Mouse (Mus musculus) 416B (cell line): Measurements from ENCODE around the gene Slit1.
A peak's percentile ranks its signal among the peaks of the same experiment; 100 is the strongest.

Experiments used
- DNase-seq: peaks from one replicate; pipeline ENCODE4 v3.0.0; 2011; ENCODE audit warnings: low read depth

Slit1 gene

GRCm38 (mm10) chr19:41655089-41655783 is 88.2 kb downstream of the Slit1 start:
- no peak for DNase-seq

DNA sequence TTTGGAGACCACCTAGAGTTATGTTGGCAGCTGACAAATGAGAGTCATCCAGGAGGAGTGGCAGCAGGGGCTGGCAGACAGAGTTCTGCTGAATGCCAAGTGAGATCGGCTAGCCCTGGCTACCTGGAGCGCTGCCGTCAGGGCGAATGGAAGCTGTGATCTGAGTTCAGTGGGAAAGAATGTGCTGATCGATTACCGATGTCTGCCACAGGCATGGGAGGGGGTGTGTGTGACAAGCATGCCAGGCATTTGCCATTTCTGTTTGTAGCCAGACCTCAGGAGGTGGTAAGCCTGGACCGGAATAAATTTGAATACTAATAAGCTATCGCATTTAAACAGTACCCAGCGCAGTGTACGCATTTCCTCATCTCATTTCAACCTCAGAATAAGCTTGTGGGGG is 91.5 kb downstream of the Slit1 start:
- no peak for DNase-seq

GRCm38 (mm10) chr19:41649394-41649793 is 94.1 kb downstream of the Slit1 start:
- no peak for DNase-seq

GRCm38 (mm10) chr19:41646947-41647631 is 96.4 kb downstream of the Slit1 start:
- DNase-seq: peak; percentile 80

DNA sequence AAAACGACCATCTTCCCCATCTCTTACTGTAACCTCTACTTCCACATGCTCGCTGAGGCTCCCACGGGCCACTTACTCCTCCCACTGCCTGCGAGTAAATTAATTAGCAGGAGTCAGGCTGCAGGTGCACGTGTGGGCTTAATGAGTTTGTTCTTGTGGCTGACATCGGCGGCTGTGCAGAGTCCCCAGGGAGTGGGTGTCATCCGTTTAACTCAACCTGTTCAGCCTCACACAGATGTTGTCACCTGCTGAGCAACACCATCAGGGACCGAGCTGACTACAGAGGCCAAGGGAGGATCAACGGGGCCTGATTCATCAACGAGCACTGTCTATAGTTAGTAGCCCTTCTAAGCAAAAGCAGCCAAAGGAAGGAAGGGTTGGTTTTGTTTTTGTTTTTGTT is 100.5 kb downstream of the Slit1 start:
- DNase-seq: no peak

- DNase-seq: no peak
Observed at GRCm38 (mm10) chr19:41634999-41635398, 108.5 kb downstream of the Slit1 start.

GRCm38 (mm10) chr19:41634099-41634498 is 109.4 kb downstream of the Slit1 start:
- DNase-seq: no peak

DNA sequence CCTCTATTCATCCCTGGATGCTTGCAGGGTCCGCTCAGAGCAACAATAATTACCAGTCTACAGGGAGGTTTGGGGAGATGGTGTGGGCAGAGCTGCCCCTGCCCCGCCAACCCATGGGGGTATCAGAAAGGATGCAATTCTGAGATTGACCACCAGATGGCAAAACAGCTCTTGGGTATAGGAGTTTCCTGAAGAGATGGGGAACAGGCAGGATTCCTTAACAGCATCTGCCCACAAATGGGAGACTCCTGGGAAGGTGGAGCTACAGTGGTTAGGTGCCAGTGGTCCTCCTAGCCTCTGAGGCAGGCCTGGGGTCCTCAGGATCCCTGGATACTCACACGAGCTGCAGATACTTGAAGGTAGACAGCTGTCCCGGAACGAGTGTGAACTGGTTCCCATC is 113.9 kb downstream of the Slit1 start:
- DNase-seq: peak; percentile 54

- no peak for DNase-seq
Observed at GRCm38 (mm10) chr19:41628970-41629369, 114.5 kb downstream of the Slit1 start.

- DNase-seq: no peak
Observed at GRCm38 (mm10) chr19:41620366-41621092, 122.9 kb downstream of the Slit1 start.

DNA sequence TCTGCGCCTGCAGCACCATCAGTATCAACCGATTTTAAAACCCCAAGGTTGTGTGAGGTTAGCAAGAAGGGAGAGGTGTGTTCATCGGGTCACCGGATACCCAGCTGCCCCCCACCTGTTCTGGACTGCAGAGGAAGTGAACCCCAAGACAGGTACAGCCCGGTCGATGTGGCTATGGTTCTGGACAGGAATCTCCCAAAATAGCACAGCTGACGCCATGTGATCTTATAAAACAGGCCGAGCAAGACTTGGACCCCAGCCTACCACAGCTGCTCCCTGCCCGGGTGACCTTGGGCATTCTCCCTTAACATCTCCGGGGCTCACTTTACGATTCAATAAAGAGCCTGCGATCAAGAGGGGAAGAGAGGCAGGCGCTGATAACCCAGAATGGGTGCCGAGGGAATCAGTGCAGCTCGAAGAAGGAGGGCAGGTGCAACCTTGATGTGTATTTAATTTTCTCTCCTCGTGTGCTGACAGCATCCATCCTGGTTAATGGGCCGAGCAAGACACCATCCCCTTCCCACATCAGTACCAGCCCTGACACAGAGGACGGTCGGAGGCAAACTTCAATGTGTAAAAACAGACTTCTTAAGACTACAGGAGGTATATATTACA is 124.6 kb downstream of the Slit1 start:
- no peak for DNase-seq

DNA sequence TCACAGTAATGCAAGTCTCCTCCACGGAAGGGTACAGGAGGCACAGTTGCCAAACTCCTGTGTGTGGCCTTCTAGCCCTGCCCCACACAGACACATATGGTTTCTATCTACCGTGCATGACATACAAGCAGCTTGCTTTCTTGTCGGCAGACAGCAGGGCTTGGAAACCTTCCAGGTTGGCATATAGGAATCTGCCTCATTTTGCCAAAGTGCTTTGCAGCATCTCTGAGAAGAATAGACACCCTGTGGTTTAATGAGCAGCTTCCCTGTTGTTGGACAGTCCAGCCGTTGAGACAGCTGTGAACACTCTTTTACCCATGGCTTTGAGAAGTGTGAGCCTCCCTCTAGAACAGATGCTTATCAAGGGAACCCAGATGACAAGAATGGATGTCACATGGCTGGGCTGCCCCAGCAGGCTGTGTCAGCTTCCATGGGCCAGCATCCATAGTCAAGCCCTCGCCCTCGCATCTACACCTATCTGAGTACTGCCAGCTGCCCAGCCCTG is 125.3 kb downstream of the Slit1 start:
- DNase-seq: peak; percentile 36

- DNase-seq: no peak
Observed at GRCm38 (mm10) chr19:41617102-41617501, 126.4 kb downstream of the Slit1 start.

GRCm38 (mm10) chr19:41616274-41616673 is 127.2 kb downstream of the Slit1 start:
- DNase-seq: no peak

- DNase-seq: no peak
Observed at GRCm38 (mm10) chr19:41615606-41616224, 127.8 kb downstream of the Slit1 start.

- DNase-seq: no peak
Observed at GRCm38 (mm10) chr19:41613325-41614087, 130.0 kb downstream of the Slit1 start.

DNA sequence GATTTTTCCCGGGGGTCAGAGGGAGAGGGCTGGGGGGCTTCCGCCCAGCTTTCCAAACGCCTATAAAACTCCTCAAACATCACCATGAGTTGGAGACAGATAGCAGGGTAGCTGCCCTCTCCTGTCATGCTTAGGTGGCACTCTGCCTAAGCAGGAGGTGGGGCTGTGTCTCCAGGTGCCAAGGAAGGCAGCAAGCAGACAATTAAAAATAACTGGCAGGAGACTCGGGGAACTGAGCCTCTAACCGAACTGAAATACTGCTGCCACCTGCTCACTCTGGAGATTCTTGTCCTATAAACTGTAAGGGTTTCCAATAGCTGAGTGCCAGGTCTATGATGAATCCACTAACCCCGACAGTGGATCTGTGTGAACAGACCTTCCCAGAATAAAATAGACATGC is 131.8 kb downstream of the Slit1 start:
- no peak for DNase-seq

DNA sequence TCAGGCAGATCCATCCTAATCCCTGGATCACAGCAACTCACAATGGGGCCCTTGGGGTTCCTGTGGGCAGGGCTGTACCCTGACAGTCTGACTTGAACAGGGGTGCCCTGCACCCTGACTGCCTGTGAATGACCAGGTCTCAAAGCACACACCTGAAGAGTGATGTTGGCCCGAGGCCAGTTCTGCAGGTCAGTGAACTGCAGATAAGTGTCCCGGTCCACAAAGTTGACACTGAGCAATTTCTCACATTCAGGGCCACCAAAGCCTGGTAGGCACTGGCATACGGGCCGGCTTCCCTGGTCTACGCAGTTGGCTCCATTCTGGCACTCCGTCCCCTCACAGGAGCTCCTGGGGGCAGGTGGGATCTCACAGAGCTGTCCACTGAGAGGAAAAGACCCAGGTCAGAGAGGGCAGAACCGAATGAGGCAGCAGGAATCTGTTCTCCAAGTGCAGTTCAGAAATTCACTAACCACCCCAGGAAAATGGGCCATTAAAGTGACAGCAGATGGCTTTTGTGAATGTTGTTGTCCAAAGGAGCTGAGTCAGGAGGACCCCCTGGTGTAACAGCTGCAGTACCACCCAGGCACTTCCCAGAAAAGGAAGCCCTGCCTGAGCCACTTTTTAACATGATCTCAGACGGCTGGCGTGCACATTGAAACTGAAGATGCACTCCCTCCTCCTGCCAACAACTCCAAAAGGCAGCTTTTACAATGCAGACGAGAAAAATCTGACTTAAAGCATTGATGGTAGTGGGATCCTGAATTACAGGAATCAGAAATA is 137.1 kb downstream of the Slit1 start:
- DNase-seq: no peak

- no peak for DNase-seq
Observed at GRCm38 (mm10) chr19:41600647-41601046, 142.8 kb downstream of the Slit1 start.

GRCm38 (mm10) chr19:41597170-41597894 is 146.1 kb downstream of the Slit1 start:
- DNase-seq: peak; percentile 98
